Mouse (Mus musculus) liver, postnatal 0 days (tissue): ENCODE data around the gene Clnk. TPM values are rescaled to one million over a fixed set of nuclear protein-coding genes. Genes with fewer than 3 reads are reported as not detected.

Source experiments
- ATAC-seq: fragments of 200-750 bp; cut with Nextera tagmentation; 2 replicates; pipeline ENCODE4 v1.8.0; 2017; ENCODE audit warnings: mild to moderate bottlenecking, moderate library complexity
- DNase-seq: peaks from one replicate; pipeline ENCODE4 v3.0.0-alpha.2; 2016
- H3K27ac ChIP-seq: fragments of 300-500 bp; sonication (generic); 2 replicates; pipeline ENCODE4 v1.5.1; 2014; ENCODE audit warnings: antibody characterized with exemption, moderate library complexity, mild to moderate bottlenecking, low read depth
- H3K27me3 ChIP-seq: fragments of 300-500 bp; sonication (generic); 2 replicates; pipeline ENCODE4 v1.6.1; 2014; ENCODE audit warnings: low read length, control low read depth, mixed read lengths; ENCODE audit not compliant: insufficient read depth
- H3K36me3 ChIP-seq: fragments of 300-500 bp; sonication (generic); replicated peaks from 2 replicates; pipeline ENCODE4 v1.6.1; 2014; ENCODE audit warnings: mild to moderate bottlenecking, control low read depth, low read length, moderate library complexity, mixed read lengths; ENCODE audit not compliant: insufficient read depth
- H3K4me1 ChIP-seq: fragments of 300-500 bp; sonication (generic); 2 replicates; pipeline ENCODE4 v1.6.1; 2014; ENCODE audit warnings: antibody characterized with exemption, mild to moderate bottlenecking, control low read depth; ENCODE audit not compliant: insufficient read depth
- H3K4me2 ChIP-seq: fragments of 300-500 bp; sonication (generic); 2 replicates; pipeline ENCODE4 v1.6.1; 2014; ENCODE audit warnings: low read depth, mild to moderate bottlenecking, low read length, moderate library complexity, mixed read lengths
- H3K4me3 ChIP-seq: fragments of 300-500 bp; sonication (generic); 2 replicates; pipeline ENCODE4 v1.5.1; 2014; ENCODE audit warnings: low read depth, low read length
- H3K9ac ChIP-seq: fragments of 300-500 bp; sonication (generic); replicated peaks from 2 replicates; pipeline ENCODE4 v1.6.1; 2014; ENCODE audit warnings: mild to moderate bottlenecking, moderate library complexity
- H3K9me3 ChIP-seq: fragments of 300-500 bp; sonication (generic); 2 replicates; pipeline ENCODE4 v1.6.1; 2016; ENCODE audit warnings: mild to moderate bottlenecking, control low read depth, low read length, mixed read lengths
- CTCF ChIP-seq: sonication (generic); IDR thresholded peaks from 2 replicates; pipeline ENCODE4 v1.5.1; 2016; ENCODE audit warnings: antibody characterized with exemption, low read depth
- EP300 ChIP-seq: IDR thresholded peaks from 2 replicates; pipeline ENCODE4 v1.6.1; 2016; ENCODE audit warnings: antibody characterized with exemption, low read depth, mild to moderate bottlenecking
- WGBS: fragments of 180-500 bp; shearing (Covaris S2); extraction: QIAGEN DNeasy Blood & Tissue Kit; methylation state at CpG from one replicate; pipeline ENCODE4 v1.1.7; 2014; ENCODE audit not compliant: insufficient replicate concordance; 5-methylcytosine and 5-hydroxymethylcytosine counted together
- polyA plus RNA-seq: library from polyadenylated mRNA; unstranded; fragments of >200 nt; fragmentation: Nextera tagmentation; extraction: Ambion mirVana; gene quantifications from 2 replicates; pipeline ENCODE4 v1.2.1, GENCODE M21; 2015

Clnk gene
- polyA plus RNA-seq, 1 experiment from 2014 or later = 0.12 TPM

DNA sequence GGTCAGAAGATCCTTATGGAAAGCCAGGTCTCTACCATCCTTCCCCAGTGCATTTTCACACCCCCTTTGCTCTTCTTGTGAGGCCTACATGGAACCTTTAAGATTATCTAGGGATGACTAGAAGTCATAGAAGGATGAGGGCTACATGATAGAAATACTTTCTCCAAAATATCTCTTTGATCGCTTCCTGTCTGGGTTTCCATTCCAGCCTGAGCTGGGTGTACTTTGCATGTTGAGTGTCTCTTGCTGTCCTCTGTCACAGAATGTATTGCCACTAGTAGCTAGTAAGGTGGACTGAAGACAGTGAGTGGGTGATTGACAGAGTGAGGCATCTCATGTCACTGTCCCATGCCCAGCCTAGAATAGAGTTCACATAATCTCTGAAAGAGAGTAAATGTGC, 36.6 kb downstream of the Clnk start:
- Histone ChIP-seq H3K27me3 (no peaks in the 10 kb centered on the region), H3K9ac (no peak overlapping the region), H3K4me2 (no peak overlapping the region), H3K4me1 (no peaks in the 10 kb centered on the region), H3K27ac (no peak overlapping the region), H3K36me3 (no peaks in the 10 kb centered on the region), H3K9me3 (no peaks in the 10 kb centered on the region), H3K4me3 (no peak overlapping the region)
- WGBS = 85% methylated on average over 1 of the region's 1 CpGs
- ATAC-seq (no peak), DNase-seq (no peak)
- TF ChIP-seq CTCF (no peak), EP300 (no peak)

DNA sequence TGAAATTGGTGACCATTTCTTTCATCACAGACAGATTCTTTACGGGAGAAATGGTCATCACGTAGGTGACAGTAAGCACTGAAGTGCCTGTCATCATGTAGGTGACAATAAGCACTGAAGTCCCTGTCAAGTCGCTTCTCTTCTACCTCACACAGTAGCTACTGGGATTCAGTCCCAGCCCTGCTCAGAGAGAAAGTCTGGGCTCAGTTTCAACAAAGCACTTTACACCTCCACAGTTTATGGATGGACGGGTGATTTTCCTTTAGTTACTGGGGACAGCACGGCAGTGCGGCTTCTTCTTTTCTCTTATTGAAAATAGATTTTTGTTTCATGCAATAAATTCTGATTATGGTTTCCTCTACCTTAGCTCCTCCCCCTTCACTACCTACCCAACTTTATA, 49.3 kb downstream of the Clnk start:
- H3K9ac ChIP-seq = no peak overlapping the region
- H3K9me3 ChIP-seq = no peaks in the 10 kb centered on the region
- H3K27me3 ChIP-seq = no peaks in the 10 kb centered on the region
- ATAC-seq (no peak), DNase-seq (no peak)
- no peak overlapping the region for H3K4me3 ChIP-seq
- H3K4me2 ChIP-seq = no peak overlapping the region
- TF ChIP-seq EP300 (no peak), CTCF (no peak)
- no peaks in the 10 kb centered on the region for H3K4me1 ChIP-seq
- H3K27ac ChIP-seq = no peak overlapping the region
- no peaks in the 10 kb centered on the region for H3K36me3 ChIP-seq
- WGBS = 77% methylated on average over 6 of the region's 6 CpGs

DNA sequence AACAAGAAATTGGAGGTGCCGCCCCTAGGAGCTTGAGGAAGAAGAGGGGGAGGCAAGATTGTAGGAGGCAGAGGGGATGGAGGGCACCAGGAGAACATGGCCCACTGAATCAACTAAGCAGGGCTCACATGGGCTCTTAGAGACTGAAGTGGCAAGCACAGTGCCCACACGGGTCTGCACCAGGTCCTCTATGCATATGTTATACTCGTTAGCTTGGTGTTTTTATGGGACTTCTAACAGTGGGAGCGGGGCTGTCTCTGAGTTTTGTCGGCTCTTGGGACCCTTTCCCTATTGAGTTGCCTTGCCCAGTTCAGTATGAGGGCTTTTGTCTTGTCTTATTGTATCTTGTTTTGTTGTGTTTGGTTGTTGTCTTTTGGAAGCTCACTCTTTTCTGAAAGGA, 50.0 kb downstream of the Clnk start:
- no peaks in the 10 kb centered on the region for H3K4me1 ChIP-seq
- WGBS = 75% methylated on average over 5 of the region's 5 CpGs
- no peaks in the 10 kb centered on the region for H3K36me3 ChIP-seq
- ATAC-seq = no peak
- no peak overlapping the region for H3K27ac ChIP-seq
- no peak overlapping the region for H3K9ac ChIP-seq
- no peak overlapping the region for H3K4me3 ChIP-seq
- H3K4me2 ChIP-seq = no peak overlapping the region
- no peak for DNase-seq
- no peaks in the 10 kb centered on the region for H3K27me3 ChIP-seq
- no peak for TF ChIP-seq CTCF
- TF ChIP-seq EP300 = no peak
- no peaks in the 10 kb centered on the region for H3K9me3 ChIP-seq

DNA sequence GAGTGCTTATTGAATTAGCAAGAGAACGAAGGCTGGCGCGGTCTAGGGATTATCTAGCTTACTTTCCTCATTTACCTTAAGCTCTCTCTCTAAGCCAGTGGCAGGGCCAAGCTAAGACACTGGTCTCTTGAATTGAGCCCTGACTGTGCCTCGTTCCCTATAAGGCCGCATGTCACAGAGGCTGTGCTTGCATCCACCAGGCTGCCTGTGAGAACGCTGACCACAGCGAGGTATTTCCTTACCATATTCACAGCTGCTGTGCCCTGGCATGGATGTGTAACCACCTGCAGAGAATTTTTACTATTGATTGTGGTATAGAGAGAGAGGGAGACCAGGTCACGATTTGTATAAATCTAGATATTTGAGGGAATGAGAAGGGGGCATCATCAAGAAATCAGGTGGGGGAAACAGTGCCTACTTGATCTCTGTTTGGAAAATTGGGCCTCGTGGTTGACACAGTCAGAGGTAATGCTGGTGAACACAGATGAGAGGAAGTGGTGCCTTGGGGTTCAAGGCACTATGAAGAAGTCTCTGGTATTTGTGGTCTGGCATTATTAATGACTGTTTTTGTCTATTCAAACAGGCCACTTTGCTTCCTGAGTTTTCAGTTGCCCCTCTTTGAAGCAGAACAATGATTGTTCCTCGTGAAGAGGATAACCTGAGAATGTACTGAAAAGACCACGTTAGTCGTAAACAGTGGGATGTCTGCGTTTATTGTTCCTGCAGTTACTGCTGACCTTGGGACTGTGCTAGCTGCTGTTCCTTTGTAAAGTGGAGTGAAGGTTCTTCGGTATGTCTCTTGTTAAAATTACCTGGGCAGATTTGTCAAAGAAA, 52.3 kb downstream of the Clnk start:
- WGBS = 46% methylated on average over 14 of the region's 14 CpGs
- Histone ChIP-seq H3K4me1 (no peaks in the 10 kb centered on the region), H3K4me2 (no peak overlapping the region), H3K27me3 (no peaks in the 10 kb centered on the region), H3K36me3 (no peaks in the 10 kb centered on the region), H3K9me3 (no peaks in the 10 kb centered on the region), H3K27ac (no peak overlapping the region), H3K4me3 (no peak overlapping the region), H3K9ac (no peak overlapping the region)
- DNase-seq (no peak), ATAC-seq (no peak)
- TF ChIP-seq CTCF (no peak), EP300 (no peak)

DNA sequence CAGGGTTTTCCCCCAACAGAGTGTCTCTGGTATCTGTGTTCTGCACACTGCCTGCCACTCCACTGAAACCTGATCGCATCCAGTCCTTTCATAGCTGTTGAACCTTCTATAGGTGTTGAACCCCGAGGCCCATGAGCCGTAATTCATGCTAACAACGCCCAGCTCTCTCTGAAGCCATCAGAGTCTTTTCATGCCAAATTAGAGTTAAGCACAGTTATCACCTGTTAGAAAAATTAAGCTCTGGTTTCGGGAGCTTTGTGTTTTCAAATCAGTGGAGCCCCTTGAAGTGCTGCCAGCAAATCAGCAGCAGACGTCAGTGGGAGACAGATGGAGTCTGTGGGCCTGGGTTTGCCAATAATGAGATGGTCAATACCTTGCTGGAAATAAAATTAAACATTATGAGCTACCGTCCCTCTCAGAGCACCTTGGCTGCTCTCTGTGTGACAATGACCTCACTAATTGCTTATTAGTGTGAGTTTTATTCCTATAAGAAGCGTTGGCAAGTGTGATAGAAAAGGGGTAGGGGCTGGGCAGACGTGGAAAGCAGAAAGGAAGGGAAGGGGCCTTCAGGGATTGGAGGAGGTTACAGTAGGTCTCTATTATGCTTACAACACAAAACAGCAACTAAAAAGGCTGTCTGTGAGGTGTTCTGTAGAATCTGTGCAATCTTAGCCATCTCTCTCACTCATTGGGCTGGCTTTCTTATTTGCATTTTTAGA, 63.1 kb downstream of the Clnk start:
- TF ChIP-seq EP300 (no peak), CTCF (no peak)
- Histone ChIP-seq H3K27ac (no peak overlapping the region), H3K4me1 (no peaks in the 10 kb centered on the region), H3K9ac (no peak overlapping the region), H3K4me3 (no peak overlapping the region), H3K36me3 (no peaks in the 10 kb centered on the region), H3K9me3 (no peaks in the 10 kb centered on the region), H3K4me2 (no peak overlapping the region), H3K27me3 (no peaks in the 10 kb centered on the region)
- ATAC-seq (no peak), DNase-seq (no peak)
- WGBS = 63% methylated on average over 9 of the region's 9 CpGs

DNA sequence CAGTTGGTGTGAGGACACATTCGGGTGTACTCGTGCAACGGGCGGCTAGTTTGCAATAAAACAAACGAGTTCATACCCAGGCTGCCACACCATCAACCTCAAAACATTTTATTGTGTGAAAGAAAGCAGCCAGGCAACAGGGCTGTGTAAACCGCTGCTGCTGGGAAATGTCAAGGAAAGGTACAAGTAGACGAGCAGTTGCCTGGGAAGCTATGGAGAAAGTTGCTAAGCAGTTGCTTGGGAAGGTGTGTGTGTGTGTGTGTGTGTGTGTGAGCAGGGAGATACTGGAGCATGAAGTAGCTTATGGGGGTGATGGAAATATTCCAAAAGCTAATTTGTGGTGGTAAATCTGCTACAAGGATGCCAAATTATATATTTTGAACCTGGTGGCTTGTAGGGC, 63.7 kb downstream of the Clnk start:
- H3K27me3 ChIP-seq = no peaks in the 10 kb centered on the region
- H3K9me3 ChIP-seq = no peaks in the 10 kb centered on the region
- ATAC-seq (no peak), DNase-seq (no peak)
- H3K9ac ChIP-seq = no peak overlapping the region
- H3K4me2 ChIP-seq = no peak overlapping the region
- TF ChIP-seq EP300 = no peak
- no peak for TF ChIP-seq CTCF
- H3K36me3 ChIP-seq = no peaks in the 10 kb centered on the region
- no peaks in the 10 kb centered on the region for H3K4me1 ChIP-seq
- no peak overlapping the region for H3K4me3 ChIP-seq
- no peak overlapping the region for H3K27ac ChIP-seq
- 68% methylated on average over 7 of the region's 7 CpGs for WGBS
